Mouse (Mus musculus): ENCODE results near the gene Rps6ka5.

Gene Rps6ka5

GRCm38 (mm10) chr12:100665294-100665693, 61.5 kb downstream of the Rps6ka5 start:
- CTCF ChIA-PET, result interaction anchor here (0.5 to 0.7 kb wide), 4 partner anchors 11 to 69 kb away, joined by 3 to 14 read pairs (median 4); no protein-coding TSS in a partner anchor

GRCm38 (mm10) chr12:100660076-100660475, 66.7 kb downstream of the Rps6ka5 start:
- CTCF ChIA-PET, result interaction anchor here (0.6 to 0.7 kb wide), 2 partner anchors 64 to 209 kb away, joined by 4 to 7 read pairs; no protein-coding TSS in a partner anchor

- CTCF ChIA-PET, result no interaction called here
Measured at GRCm38 (mm10) chr12:100655972-100656371, 70.8 kb downstream of the Rps6ka5 start.

- CTCF ChIA-PET, result interaction anchor here (0.6 kb wide), 1 partner anchor 259 kb away, joined by 3 read pairs; no protein-coding TSS in a partner anchor
Measured at GRCm38 (mm10) chr12:100641936-100642335, 84.8 kb downstream of the Rps6ka5 start.

- CTCF ChIA-PET, result no interaction called here
Measured at GRCm38 (mm10) chr12:100640726-100641125, 86.1 kb downstream of the Rps6ka5 start.

- CTCF ChIA-PET, result interaction anchor here (0.6 to 1.0 kb wide), 3 partner anchors 25 to 202 kb away, joined by 3 to 5 read pairs (median 5); no protein-coding TSS in a partner anchor
Measured at GRCm38 (mm10) chr12:100639680-100640079, 87.1 kb downstream of the Rps6ka5 start.

- CTCF ChIA-PET, result interaction anchor here (0.7 to 1.0 kb wide), 3 partner anchors 13 to 581 kb away, joined by 3 to 10 read pairs (median 3); no protein-coding TSS in a partner anchor
Measured at GRCm38 (mm10) chr12:100637886-100638285, 88.9 kb downstream of the Rps6ka5 start.

GRCm38 (mm10) chr12:100636733-100637132, 90.0 kb downstream of the Rps6ka5 start:
- CTCF ChIA-PET, result interaction anchor here (0.7 kb wide), 1 partner anchor 97 kb away, joined by 6 read pairs; no protein-coding TSS in a partner anchor

GRCm38 (mm10) chr12:100636299-100636633, 90.5 kb downstream of the Rps6ka5 start:
- CTCF ChIA-PET, result interaction anchor here (0.6 kb wide), 1 partner anchor 272 kb away, joined by 5 read pairs; no protein-coding TSS in a partner anchor

- CTCF ChIA-PET, result interaction anchor here (0.6 kb wide), 1 partner anchor 273 kb away, joined by 5 read pairs; no protein-coding TSS in a partner anchor
Measured at GRCm38 (mm10) chr12:100635601-100636298, 91.0 kb downstream of the Rps6ka5 start.

- CTCF ChIA-PET, result no interaction called here
Measured at GRCm38 (mm10) chr12:100633231-100633630, 93.6 kb downstream of the Rps6ka5 start.

- CTCF ChIA-PET, result interaction anchor here (0.5 kb wide), 1 partner anchor 296 kb away, joined by 10 read pairs; no protein-coding TSS in a partner anchor
Measured at GRCm38 (mm10) chr12:100631286-100631685, 95.5 kb downstream of the Rps6ka5 start.

- CTCF ChIA-PET, result no interaction called here
Measured at GRCm38 (mm10) chr12:100629126-100629920, 97.5 kb downstream of the Rps6ka5 start.

- CTCF ChIA-PET, result no interaction called here
Measured at GRCm38 (mm10) chr12:100626991-100627677, 99.6 kb downstream of the Rps6ka5 start.

GRCm38 (mm10) chr12:100626273-100626990, 100.4 kb downstream of the Rps6ka5 start:
- CTCF ChIA-PET, result no interaction called here

GRCm38 (mm10) chr12:100624854-100625447, 101.8 kb downstream of the Rps6ka5 start:
- CTCF ChIA-PET, result interaction anchor here (0.5 to 0.6 kb wide), 2 partner anchors 13 to 147 kb away, joined by 3 to 11 read pairs; no protein-coding TSS in a partner anchor

- CTCF ChIA-PET, result interaction anchor here (0.9 kb wide), 1 partner anchor 24 kb away, joined by 3 read pairs; no protein-coding TSS in a partner anchor
Measured at GRCm38 (mm10) chr12:100615251-100615650, 111.5 kb downstream of the Rps6ka5 start.

- CTCF ChIA-PET, result no interaction called here
Measured at GRCm38 (mm10) chr12:100613878-100614277, 112.9 kb downstream of the Rps6ka5 start.

- CTCF ChIA-PET, result no interaction called here
Measured at GRCm38 (mm10) chr12:100613192-100613700, 113.5 kb downstream of the Rps6ka5 start.

- CTCF ChIA-PET, result no interaction called here
Measured at GRCm38 (mm10) chr12:100609766-100610165, 117.0 kb downstream of the Rps6ka5 start.

All from spleen, embryonic (tissue).